Mouse (Mus musculus): ENCODE measurements at regions not wholly inside any gene's neighbourhood (a gene's known extent, or its start where the extent isn't known, plus 50 kb on each side); places are given as distances from the start of the nearest gene placed in this dataset.
A peak's percentile ranks its signal among the peaks of the same experiment; 100 is the strongest.

DNA sequence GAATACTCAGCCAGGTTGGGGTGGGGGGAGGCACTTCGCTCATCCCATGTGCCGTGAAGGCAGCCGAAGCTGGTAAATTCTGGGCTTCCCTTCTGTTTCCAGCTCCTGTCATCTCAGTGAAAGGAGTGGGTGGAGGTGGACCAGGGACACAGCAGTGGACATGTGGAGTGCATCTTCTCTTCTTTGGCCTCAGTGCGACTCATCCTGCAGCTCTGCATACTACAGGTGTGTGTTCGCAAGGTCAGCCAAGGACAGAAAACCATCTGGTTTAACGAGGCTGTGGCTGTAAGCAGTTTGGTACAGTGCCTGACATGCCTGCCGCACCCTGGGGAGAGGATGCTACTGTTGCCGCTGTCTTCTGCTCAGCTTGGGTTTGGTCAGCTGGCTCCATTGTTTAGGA, 386.3 kb upstream of the Myt1l start:
- DNase-seq: no peak
- no peak for TF ChIP-seq CTCF (IDR thresholded peaks at IDR 0.05)
- no peak overlapping the region for H3K4me3 ChIP-seq
- intact Hi-C loops (cut with DNase I): no loop called here
- H3K27ac ChIP-seq: no peak overlapping the region

DNA sequence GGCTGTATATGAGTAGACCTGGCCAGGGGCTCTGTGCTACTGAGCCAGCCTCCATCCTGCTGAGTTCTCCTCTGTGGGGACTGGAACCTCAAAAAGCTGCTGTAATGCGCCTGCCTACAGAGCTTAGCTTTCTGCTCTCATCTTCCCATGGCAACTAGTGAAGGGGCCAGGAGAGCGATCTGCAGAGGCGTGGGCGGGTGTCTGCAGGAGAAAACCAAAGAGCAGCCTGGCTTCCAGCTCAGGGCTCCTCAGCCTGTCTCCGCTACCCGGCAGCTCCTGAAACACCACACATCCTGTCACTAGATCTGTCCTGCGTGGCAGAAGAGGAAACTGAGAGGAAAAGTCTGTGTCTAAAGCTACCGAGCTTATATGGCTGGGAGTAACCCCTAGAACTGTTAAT, 384.9 kb upstream of the Myt1l start:
- intact Hi-C loops (cut with DNase I): no loop called here
- no peak for DNase-seq
- no peak overlapping the region for H3K4me3 ChIP-seq
- H3K27ac ChIP-seq: no peak overlapping the region
- no peak for TF ChIP-seq CTCF (IDR thresholded peaks at IDR 0.05)

DNA sequence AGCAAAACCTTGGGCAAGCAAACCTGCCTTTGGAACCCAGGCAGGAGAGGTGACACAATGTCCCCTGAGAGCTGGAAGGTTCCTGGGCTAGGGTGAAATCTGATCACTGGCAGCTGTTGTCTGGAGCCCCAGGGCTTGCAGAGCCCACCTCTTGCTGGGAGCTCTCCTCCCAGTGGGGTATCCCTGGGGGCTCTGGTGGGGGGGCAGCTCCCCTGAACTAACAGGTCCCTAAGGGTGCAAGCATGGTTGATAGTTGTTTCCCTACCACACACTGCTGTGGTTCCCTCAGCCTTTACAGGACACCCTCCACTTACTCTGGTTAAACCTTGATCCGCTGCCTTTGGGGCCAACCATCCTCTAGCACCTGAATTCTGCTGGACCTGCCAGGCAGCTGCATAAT, 367.3 kb upstream of the Myt1l start:
- no peak overlapping the region for H3K4me3 ChIP-seq
- H3K27ac ChIP-seq: no peak overlapping the region
- TF ChIP-seq CTCF (IDR thresholded peaks at IDR 0.05): no peak
- DNase-seq: no peak
- intact Hi-C loops (cut with DNase I): no loop called here

DNA sequence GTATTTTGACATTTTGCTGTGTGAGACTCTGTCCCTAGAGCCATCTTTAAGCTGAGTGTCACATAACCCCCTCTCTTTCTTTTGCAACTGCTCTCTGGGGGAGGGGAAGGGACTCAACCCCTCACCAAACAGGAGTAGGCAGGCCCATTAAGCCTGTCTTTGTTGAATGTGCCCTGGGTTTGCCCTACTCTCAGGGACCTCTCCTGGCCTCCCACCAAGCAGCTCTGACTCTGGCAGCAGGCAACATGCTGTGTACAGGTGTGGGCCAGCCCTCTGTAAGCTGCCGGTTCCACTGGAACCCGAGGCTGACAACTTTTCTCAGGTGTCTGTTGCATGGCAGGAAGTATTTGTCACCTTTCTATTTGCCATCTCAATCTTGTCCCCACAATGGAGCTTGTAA, 366.6 kb upstream of the Myt1l start:
- TF ChIP-seq CTCF (IDR thresholded peaks at IDR 0.05): no peak
- Histone ChIP-seq H3K4me3 (no peak overlapping the region), H3K27ac (no peak overlapping the region)
- intact Hi-C loops (cut with DNase I): no loop called here
- no peak for DNase-seq

DNA sequence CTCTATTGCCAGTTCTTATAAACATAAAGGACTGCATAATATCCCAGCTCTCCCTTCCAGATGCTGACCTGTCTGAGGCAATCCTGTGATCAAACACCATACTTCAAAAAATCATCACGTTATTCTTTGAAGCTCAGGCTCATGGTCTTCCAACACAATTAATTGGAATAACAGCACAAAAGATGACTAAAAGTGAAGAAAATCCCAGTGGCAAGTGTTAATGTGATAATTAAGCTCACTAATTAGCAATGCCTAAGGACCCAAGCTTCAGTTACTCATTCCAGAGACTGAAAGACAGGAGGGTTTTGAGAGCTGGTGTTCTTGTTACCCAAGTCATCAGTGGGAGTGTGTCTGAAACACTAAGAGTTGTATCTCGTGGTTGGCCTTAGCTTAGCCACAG, 363.5 kb upstream of the Myt1l start:
- no peak overlapping the region for H3K27ac ChIP-seq
- TF ChIP-seq CTCF (IDR thresholded peaks at IDR 0.05): no peak
- H3K4me3 ChIP-seq: no peak overlapping the region
- no peak for DNase-seq
- intact Hi-C loops (cut with DNase I): no loop called here

DNA sequence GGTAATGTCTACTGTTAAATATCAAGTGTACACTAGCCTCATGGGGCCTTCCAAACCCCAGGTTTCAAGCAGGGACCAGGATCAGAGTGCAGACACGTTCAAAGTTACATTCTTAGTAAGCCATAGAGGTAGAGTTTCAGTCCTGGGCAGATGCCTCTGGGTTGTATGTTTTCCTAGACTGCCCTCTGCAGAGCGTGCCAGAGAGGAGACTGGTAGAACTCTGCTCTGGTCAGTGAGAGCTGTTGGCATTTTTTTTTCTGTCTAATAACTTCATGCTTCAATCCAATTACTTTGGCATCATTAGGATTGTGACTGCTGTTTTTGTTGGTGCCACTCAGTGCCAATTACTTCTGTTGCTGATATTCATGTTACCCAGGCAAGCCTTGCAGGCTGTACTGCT, 361.9 kb upstream of the Myt1l start:
- no peak overlapping the region for H3K27ac ChIP-seq

DNA sequence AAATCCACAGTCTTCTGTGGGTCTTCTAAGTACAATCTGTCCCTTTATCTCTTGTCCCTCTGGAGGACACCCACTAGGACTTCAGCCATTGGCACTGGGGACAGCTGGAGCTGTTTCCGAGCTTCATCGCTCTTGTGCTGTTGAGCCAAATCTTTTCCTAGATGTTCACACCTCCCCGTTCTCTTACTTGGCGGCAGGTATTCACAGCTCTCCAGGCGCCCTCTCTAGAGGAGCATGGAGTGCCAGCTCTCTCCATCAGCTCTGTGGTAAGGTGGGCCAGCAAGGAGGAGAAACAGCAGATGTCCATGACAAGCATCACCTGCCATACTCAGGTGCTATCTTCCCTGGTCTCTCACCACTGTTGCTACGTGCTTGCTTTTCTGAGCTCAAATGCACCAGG, 360.3 kb upstream of the Myt1l start:
- intact Hi-C loops (cut with DNase I): no loop called here
- Histone ChIP-seq H3K27ac (no peak overlapping the region), H3K4me3 (no peak overlapping the region)
- no peak for DNase-seq
- no peak for TF ChIP-seq CTCF (IDR thresholded peaks at IDR 0.05)

More for the DNA sequence above, 361.9 kb upstream of the Myt1l start:
- TF ChIP-seq CTCF (IDR thresholded peaks at IDR 0.05): peak; percentile 47
- intact Hi-C loops (cut with DNase I): no loop called here
- peak; percentile 27 for DNase-seq
- no peak overlapping the region for H3K4me3 ChIP-seq

DNA sequence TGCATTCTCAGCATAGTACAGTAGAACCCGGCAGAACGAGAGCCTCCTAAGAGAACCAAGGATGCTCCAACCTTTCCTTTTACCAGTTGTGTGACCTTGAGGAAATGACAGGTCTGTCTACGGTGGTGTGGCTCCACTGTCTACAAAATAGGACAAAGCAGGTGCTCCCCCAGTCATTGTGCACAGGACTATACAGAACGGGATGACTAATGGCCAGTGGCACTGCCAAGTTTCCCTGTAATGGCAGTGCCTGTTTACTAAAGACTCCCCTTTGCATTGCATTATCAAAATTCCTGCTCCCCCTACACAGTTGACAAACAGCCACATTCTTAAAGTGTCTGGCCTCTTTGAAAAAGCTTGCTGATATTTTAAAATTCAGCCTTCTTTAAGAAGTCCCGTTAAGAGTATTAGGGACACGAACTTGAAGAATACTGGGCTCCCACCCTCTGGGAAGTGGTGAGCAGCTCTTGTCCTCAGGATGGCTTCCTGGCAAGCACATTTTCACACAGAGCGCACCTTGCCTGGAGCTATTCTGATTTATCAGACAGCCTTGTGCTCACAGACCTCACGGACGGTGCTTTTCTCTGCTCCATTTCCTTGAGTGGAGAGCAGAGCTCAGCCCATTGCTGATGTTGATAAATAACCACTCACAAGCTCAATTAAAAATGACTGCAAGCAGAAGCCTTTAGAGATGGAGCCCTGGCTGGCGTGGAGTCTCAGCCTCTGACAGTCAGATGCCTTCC, 352.3 kb upstream of the Myt1l start:
- intact Hi-C loops (cut with DNase I): no loop called here
- DNase-seq: no peak
- no peak overlapping the region for H3K4me3 ChIP-seq
- no peak overlapping the region for H3K27ac ChIP-seq
- no peak for TF ChIP-seq CTCF (IDR thresholded peaks at IDR 0.05)

DNA sequence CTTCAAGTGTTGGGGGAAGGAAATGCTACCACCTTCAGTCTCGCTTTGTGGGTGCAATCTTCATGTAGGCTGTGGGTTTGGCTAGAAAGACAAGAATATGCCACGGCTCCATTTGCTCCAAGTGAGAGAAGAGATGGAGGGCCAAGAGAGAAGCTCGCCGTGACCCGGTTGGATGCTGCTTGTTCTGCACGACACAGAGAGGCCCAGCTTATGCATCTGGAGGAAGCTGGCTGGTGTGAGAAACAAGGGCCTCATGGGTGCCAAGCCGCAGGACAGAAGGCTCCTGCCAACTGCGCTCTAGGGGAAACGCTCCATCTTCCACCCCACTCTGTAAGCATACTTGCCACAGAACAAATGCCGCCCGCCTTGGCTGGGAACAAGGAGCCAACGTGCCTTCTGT, 351.0 kb upstream of the Myt1l start:
- Histone ChIP-seq H3K4me3 (no peak overlapping the region), H3K27ac (no peak overlapping the region)
- intact Hi-C loops (cut with DNase I): no loop called here
- TF ChIP-seq CTCF (IDR thresholded peaks at IDR 0.05): no peak
- no peak for DNase-seq

DNA sequence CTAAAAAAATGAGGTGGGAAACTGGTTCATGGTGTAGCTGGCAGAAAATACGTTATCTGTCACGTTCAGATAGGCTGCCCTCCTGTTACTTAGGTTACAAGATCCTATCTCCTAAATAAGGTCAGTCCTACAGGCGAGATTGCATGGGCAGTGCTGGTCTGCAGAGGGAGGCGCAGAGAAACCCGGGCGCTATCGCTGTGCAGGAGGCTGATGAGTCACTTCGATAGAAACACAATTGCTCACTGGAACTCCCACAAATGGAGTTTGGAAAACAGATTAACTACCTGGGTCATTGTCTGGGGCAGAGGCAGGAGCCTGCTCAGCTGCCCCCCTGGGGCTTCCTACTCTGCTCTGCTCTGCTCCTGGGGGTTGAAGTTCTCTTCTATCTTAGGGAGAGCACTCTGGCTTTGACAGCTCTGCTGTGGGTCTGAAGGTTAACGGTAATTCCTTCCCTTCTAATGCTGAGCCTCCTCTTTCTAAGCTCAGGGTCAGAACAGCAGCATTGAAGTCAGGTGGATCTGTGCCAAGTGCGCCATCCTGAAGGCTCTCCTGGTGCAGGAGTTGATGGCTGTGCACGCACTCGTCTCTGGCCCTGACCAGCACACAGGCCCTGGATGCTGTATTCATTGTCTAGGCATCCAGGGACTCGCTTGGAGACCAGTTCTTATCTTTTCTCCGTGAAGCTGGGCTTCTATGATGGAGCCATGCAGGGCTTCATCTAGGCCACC, 349.9 kb upstream of the Myt1l start:
- no peak overlapping the region for H3K4me3 ChIP-seq
- TF ChIP-seq CTCF (IDR thresholded peaks at IDR 0.05): no peak
- H3K27ac ChIP-seq: no peak overlapping the region
- DNase-seq: no peak
- intact Hi-C loops (cut with DNase I): no loop called here

DNA sequence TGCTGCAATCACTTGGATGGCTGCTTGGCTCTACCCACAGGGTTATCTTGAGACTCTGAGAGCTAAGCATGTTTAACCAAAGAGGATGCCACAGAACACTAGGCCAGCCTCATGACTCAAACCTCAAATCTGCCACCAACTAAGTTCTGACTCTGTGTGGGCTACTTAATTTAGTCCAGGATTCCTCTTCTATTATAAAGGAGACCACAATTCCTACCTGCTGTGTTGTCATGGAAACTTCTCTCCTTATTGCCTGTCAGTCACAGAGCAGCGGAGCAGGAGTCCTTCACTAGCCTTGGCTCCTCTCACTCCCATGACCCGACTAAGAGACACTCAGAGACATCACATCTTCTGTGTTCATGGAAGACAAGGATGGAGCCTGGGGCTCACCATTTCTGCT, 348.8 kb upstream of the Myt1l start:
- Histone ChIP-seq H3K27ac (no peak overlapping the region), H3K4me3 (no peak overlapping the region)
- intact Hi-C loops (cut with DNase I): no loop called here
- no peak for TF ChIP-seq CTCF (IDR thresholded peaks at IDR 0.05)
- DNase-seq: no peak

DNA sequence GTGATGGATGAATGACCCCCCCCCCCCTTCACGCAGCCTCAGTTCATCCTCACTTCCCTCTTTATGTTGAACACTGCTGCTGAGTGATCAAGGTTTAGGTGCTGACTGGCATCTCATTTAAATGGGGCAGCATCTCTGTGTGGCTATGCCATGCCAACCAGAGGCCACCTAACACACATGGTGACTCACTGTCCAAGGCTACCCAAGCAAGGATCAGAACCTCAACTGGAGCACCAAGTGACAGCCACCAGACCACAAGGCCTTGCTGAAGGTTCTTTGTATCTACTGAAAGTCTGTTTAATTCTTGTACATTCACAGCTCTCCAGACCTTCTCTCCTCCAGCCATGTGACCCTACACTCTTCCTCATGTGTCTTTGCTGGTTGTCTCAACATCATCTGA, 347.6 kb upstream of the Myt1l start:
- Histone ChIP-seq H3K27ac (no peak overlapping the region), H3K4me3 (no peak overlapping the region)
- TF ChIP-seq CTCF (IDR thresholded peaks at IDR 0.05): no peak
- intact Hi-C loops (cut with DNase I): no loop called here
- DNase-seq: no peak

DNA sequence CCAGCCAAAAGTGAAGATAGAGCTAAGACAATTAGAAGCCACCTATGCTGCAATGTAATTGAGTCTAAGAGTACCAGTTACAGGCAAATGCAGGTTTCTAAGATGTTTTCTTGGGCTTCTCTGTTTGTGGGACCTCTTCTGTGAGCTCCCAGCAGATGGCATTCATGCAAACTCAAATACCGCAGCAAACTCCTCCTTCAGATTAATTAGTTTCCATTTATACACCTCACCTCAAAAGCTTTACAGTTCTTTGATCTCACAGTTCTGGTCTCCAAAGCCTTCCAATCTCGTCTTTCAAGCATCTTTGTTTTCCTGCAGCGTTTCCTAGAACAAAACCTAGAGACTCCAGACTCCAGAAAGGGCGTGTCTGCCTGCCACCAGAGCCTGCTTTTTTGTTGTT, 340.6 kb upstream of the Myt1l start:
- no peak for TF ChIP-seq CTCF (IDR thresholded peaks at IDR 0.05)
- Histone ChIP-seq H3K4me3 (no peak overlapping the region), H3K27ac (no peak overlapping the region)
- no peak for DNase-seq
- intact Hi-C loops (cut with DNase I): no loop called here

DNA sequence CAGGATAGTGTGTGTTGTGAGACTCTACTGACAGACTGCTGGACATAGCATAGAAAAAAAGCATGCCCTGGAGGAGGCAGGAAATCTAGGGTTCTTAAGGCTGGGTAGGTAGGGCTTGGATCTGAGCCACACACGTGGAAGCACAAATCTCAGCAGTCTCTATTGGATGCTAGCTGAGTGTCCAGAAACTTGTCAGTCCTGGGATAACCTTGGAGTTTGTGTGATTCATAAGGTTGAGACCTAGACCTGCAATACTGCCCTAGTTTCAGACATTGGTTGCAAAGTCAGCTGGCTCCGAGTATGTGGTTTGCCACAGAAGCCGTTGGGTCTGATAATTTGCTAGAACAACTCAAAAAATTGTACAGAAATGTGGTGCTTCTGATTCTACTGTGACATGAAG, 335.8 kb upstream of the Myt1l start:
- H3K4me3 ChIP-seq: no peak overlapping the region
- no peak for TF ChIP-seq CTCF (IDR thresholded peaks at IDR 0.05)
- intact Hi-C loops (cut with DNase I): no loop called here
- H3K27ac ChIP-seq: no peak overlapping the region
- DNase-seq: no peak
